Mouse (Mus musculus) lung, adult 2 months (tissue): ENCODE data around the gene Haus8.
"Not testable (repeated sequence)": the region's sequence is repeated elsewhere in the genome, so short reads cannot be mapped to it uniquely, and the experiment has no call there.

ENCODE experiments used
- CTCF ChIP-seq: fragments of 200-500 bp; IDR thresholded peaks from 2 replicates; pipeline ENCODE4 v1.5.1; 2011; ENCODE audit warnings: mild to moderate bottlenecking, low read length, control low read depth; ENCODE audit not compliant: insufficient read depth
- POLR2A ChIP-seq: fragments of 200-500 bp; IDR thresholded peaks from 2 replicates; pipeline ENCODE4 v1.6.1; 2011; ENCODE audit warnings: low read depth, mild to moderate bottlenecking, control low read depth, low read length, borderline replicate concordance; ENCODE audit errors: extremely low read depth

DNA sequence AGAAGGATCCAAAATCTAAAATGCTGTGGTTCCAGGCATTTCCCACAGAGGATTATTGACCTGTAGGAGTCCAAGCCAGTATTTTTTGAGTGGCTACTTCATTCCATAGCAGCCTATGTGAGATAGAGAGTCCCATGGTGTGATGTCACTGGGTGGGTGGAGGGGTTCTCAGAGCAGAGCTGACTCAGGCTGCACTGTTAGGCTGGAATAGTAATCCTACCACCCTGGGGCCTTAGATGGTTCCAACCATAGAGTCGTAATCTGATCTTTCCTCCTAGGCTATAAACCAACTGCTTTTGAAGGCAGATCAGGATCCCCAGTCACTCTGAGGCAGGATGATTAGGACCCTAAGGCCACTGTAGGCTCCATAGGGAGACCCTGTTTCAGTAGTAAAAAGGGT is 6.7 kb upstream of the Haus8 start:
- TF ChIP-seq CTCF, POLR2A: not testable (repeated sequence)
